Mouse (Mus musculus): ENCODE results near the gene Rbms2. TPM values are rescaled to one million over a fixed set of nuclear protein-coding genes. Genes with fewer than 3 reads are reported as not detected.
A peak's percentile ranks its signal among the peaks of the same experiment; 100 is the strongest.

Gene Rbms2
- polyA plus RNA-seq, 1 experiment from 2014 or later, result 32.5 TPM

DNA sequence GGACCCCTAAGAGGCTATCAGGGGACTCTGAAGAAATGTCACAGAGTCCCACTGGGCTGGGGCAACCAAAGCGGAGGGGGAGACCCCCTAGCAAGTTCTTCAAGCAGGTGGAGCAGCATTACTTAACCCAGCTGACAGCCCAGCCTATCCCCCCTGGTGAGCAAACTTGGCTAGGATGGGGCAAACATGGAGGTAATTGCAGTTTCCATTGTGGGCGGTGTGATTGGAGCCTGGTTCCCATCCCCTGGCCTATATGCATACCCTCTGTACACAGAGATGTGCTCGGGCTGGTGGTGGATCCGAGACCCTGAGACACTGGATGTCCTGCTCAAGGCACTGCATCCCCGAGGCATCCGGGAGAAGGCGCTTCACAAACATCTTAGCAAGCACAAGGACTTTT lies 56.3 kb downstream of the Rbms2 start:
- peak; percentile 73 for DNase-seq (ENCODE audit: low spot score)
- Histone ChIP-seq H3K9me3 (no peaks in the 10 kb centered on the region), H3K27me3 (ENCODE audit: insufficient read depth, poor library complexity, severe bottlenecking) (no peaks in the 10 kb centered on the region), H3K4me3 (no peak overlapping the region), H3K27ac (0 out of 2 replicates have a peak overlapping the region, but pooled peaks have one; percentile 3), H3K36me3 (peaks cover 98% of the 10 kb centered on the region), H3K4me1 (peaks cover 9% of the 10 kb centered on the region)
- WGBS, result 93% methylated on average over 7 of the region's 7 CpGs

DNA sequence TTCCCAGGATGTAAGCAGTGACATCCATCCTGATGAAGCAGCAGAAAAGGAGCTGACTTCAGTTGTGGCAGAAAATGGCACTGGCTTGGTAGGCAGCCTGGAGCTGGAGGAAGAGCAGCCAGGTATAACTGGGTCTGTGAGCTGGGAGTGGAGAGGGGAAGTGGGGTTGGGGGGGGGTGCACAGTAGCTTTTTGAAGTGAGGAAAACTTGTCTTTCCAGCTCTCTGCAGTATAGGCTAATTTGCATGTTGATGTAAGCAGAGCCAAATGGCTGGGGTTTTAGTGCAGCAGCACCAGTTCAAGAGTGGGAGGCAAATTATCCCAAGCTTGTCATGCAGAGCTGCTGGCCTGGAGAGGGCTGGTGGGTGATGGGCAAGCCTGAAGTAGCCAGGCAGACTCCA lies 68.9 kb downstream of the Rbms2 start:
- peaks cover 71% of the 10 kb centered on the region for H3K36me3 ChIP-seq
- DNase-seq (ENCODE audit: low spot score), result peak; percentile 45
- H3K27me3 ChIP-seq (ENCODE audit: insufficient read depth, poor library complexity, severe bottlenecking), result no peaks in the 10 kb centered on the region
- peaks cover 18% of the 10 kb centered on the region for H3K4me1 ChIP-seq
- no peaks in the 10 kb centered on the region for H3K9me3 ChIP-seq
- peak overlapping the region; percentile 16; the same call in 1 of the 2 replicates for H3K27ac ChIP-seq
- H3K4me3 ChIP-seq, result no peak overlapping the region

- H3K4me3 ChIP-seq, result no peak overlapping the region
- peak; percentile 74 for DNase-seq (ENCODE audit: low spot score)
- H3K9me3 ChIP-seq, result no peaks in the 10 kb centered on the region
- WGBS, result 67% methylated on average over 4 of the region's 4 CpGs
- H3K27ac ChIP-seq, result peak overlapping the region; percentile 47; the same call in 1 of the 2 replicates
- peaks cover 18% of the 10 kb centered on the region for H3K4me1 ChIP-seq
- H3K36me3 ChIP-seq, result peaks cover 61% of the 10 kb centered on the region
- H3K27me3 ChIP-seq (ENCODE audit: insufficient read depth, poor library complexity, severe bottlenecking), result no peaks in the 10 kb centered on the region
Observed at GRCm38 (mm10) chr10:128110103-128110761, 69.9 kb downstream of the Rbms2 start.

DNA sequence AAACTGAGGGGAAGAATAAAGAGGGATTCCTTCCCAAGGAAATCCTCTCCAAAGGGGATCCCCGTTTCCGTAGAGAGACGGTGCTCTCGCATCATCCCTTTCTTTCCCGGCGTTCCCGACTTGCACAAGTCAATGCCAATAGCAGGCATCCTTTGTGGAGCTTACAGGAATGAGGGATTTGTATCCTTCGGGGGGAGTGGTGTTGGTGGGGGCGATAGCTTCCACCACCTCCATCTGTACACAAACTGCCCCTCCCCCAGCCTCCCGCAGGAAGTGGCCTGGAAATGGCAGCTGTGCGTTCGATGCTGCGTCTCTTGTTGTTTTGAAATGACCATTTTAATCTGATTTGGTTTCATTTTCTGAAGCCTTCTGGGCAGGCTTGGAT lies 82.5 kb downstream of the Rbms2 start:
- under 1% methylated on average over 13 of the region's 13 CpGs for WGBS
- no peaks in the 10 kb centered on the region for H3K27me3 ChIP-seq (ENCODE audit: insufficient read depth, poor library complexity, severe bottlenecking)
- H3K4me1 ChIP-seq, result peaks cover 47% of the 10 kb centered on the region
- no peaks in the 10 kb centered on the region for H3K9me3 ChIP-seq
- no peak for DNase-seq (ENCODE audit: low spot score)
- H3K27ac ChIP-seq, result peak overlapping the region; percentile 94
- peak overlapping the region; percentile 97 for H3K4me3 ChIP-seq
- peaks cover 6% of the 10 kb centered on the region; the same call in 1 of the 2 replicates for H3K36me3 ChIP-seq

GRCm38 (mm10) chr10:128096693-128097586 lies 83.2 kb downstream of the Rbms2 start:
- no peaks in the 10 kb centered on the region for H3K27me3 ChIP-seq (ENCODE audit: insufficient read depth, poor library complexity, severe bottlenecking)
- H3K4me3 ChIP-seq, result peak overlapping the region; percentile 97
- peak overlapping the region; percentile 94 for H3K27ac ChIP-seq
- H3K4me1 ChIP-seq, result peaks cover 53% of the 10 kb centered on the region
- 0 out of 2 replicates have a peak, but pooled peaks cover 5% of the 10 kb centered on the region for H3K36me3 ChIP-seq
- H3K9me3 ChIP-seq, result no peaks in the 10 kb centered on the region
- peak; percentile 93 for DNase-seq (ENCODE audit: low spot score)
- 1% methylated on average over 80 of the region's 86 CpGs for WGBS

- Histone ChIP-seq H3K36me3 (0 out of 2 replicates have a peak, but pooled peaks cover 5% of the 10 kb centered on the region), H3K9me3 (no peaks in the 10 kb centered on the region), H3K4me1 (peaks cover 60% of the 10 kb centered on the region), H3K27ac (peak overlapping the region; percentile 94; the same call in 1 of the 2 replicates), H3K27me3 (ENCODE audit: insufficient read depth, poor library complexity, severe bottlenecking) (no peaks in the 10 kb centered on the region), H3K4me3 (peak overlapping the region; percentile 97)
- no peak for DNase-seq (ENCODE audit: low spot score)
- WGBS, result 17% methylated on average over 4 of the region's 4 CpGs
Observed at GRCm38 (mm10) chr10:128096313-128096692, 83.8 kb downstream of the Rbms2 start.

DNA sequence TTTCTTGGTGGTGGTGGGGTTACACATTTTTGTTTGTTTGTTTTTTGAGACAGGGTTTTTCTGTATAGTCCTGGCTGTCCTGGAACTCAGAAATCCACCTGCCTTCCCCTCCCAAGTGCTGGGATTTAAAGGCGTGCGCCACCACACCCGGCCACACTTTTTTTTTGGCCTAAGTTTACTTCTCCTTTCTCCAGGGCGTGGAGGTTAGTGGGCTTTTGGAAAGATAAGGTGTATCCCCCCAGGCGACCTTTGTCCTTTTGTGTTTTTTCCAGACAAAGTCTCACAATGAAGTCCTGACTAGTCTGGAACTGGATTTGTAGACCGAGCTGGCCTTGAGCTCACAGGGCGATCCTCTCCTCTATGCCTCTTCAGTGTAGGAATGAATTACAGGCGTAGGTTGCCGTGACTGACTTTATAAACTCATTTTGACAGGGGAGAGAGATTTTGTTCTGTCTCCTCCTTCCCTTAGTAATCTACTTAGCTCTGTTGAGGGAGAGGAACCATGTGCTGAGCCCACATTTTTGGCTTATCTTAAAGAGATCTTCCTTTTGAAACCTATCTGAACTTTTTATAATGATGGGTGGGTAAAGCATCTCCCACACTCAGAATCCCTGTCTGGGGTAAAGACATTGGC lies 85.0 kb downstream of the Rbms2 start:
- Histone ChIP-seq H3K9me3 (no peaks in the 10 kb centered on the region), H3K4me3 (peak overlapping the region; percentile 91), H3K4me1 (peaks cover 66% of the 10 kb centered on the region), H3K27ac (peak overlapping the region; percentile 97), H3K36me3 (peaks cover 8% of the 10 kb centered on the region), H3K27me3 (ENCODE audit: insufficient read depth, poor library complexity, severe bottlenecking) (no peaks in the 10 kb centered on the region)
- DNase-seq (ENCODE audit: low spot score), result no peak
- 31% methylated on average over 9 of the region's 9 CpGs for WGBS

GRCm38 (mm10) chr10:128094340-128094968 lies 85.6 kb downstream of the Rbms2 start:
- 9% methylated on average over 19 of the region's 19 CpGs for WGBS
- peaks cover 72% of the 10 kb centered on the region for H3K4me1 ChIP-seq

DNA sequence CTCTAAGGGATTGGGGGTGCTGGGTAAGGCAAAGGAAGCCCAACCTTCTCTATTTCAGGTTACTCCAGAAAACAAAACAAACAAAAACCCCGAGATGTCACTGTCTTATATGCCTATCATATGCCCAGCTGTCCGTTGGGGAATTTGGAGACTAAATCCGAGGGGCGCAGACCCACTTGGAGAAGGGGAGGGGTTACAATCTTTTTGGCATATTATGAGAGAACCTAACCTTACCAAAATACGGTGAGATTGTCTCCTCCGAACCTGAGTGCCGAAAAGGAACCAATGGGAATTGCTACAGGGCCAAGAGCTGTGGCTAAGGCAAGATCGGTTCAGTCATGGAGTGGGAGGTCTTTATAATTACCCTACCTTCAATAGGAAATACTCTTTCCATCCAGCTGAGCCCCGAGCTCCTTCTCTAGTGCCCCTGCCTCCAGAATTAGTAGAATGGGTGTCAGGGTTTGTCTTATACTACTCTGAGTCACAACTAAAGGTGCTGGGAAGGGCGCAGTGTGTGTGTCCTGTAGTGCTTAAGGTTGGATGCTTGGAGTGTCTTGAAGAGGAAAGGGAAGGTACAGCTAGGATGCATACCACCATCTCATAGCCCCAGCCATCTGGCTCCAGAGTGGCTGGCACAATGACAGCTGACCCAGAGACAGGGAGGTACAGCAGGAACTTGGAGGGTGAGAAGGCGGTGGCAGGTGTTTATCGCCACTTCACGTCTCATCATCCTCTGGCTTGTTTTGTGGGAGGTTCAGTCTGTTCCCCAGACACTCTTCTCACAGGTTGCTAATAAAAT lies 86.4 kb downstream of the Rbms2 start:
- Histone ChIP-seq H3K27me3 (ENCODE audit: insufficient read depth, poor library complexity, severe bottlenecking) (no peaks in the 10 kb centered on the region), H3K27ac (peak overlapping the region; percentile 97), H3K4me1 (peaks cover 73% of the 10 kb centered on the region), H3K9me3 (no peaks in the 10 kb centered on the region), H3K4me3 (peak overlapping the region; percentile 91), H3K36me3 (peaks cover 19% of the 10 kb centered on the region)
- DNase-seq (ENCODE audit: low spot score), result no peak
- WGBS, result 30% methylated on average over 13 of the region's 13 CpGs

More at GRCm38 (mm10) chr10:128094340-128094968, 85.6 kb downstream of the Rbms2 start:
- Histone ChIP-seq H3K9me3 (no peaks in the 10 kb centered on the region), H3K36me3 (peaks cover 14% of the 10 kb centered on the region), H3K4me3 (peak overlapping the region; percentile 91), H3K27me3 (ENCODE audit: insufficient read depth, poor library complexity, severe bottlenecking) (no peaks in the 10 kb centered on the region), H3K27ac (peak overlapping the region; percentile 97)
- peak; percentile 97 for DNase-seq (ENCODE audit: low spot score)

- Histone ChIP-seq H3K9me3 (no peaks in the 10 kb centered on the region), H3K4me3 (peak overlapping the region; percentile 91), H3K27me3 (ENCODE audit: insufficient read depth, poor library complexity, severe bottlenecking) (no peaks in the 10 kb centered on the region), H3K36me3 (peaks cover 26% of the 10 kb centered on the region), H3K4me1 (peaks cover 64% of the 10 kb centered on the region), H3K27ac (peak overlapping the region; percentile 97)
- DNase-seq (ENCODE audit: low spot score), result peak; percentile 93
- under 1% methylated on average over 79 of the region's 88 CpGs for WGBS
Observed at GRCm38 (mm10) chr10:128092506-128093495, 87.3 kb downstream of the Rbms2 start.

Measured in heart, embryonic 10.5 days (tissue).